Mouse (Mus musculus) ES-E14 (cell line): ENCODE measurements around the gene Lhfpl2.

Source experiments
- CHD2 ChIP-seq: IDR thresholded peaks from 2 replicates; pipeline ENCODE4 v1.6.1; 2014; ENCODE audit warnings: mild to moderate bottlenecking, low read depth, low read length, inconsistent platforms
- HCFC1 ChIP-seq: IDR thresholded peaks from 2 replicates; pipeline ENCODE4 v1.6.1; 2012; ENCODE audit warnings: low read length, inconsistent platforms, borderline replicate concordance; ENCODE audit not compliant: insufficient read depth
- ZC3H11A ChIP-seq: IDR thresholded peaks from 2 replicates; pipeline ENCODE4 v1.6.1; 2012; ENCODE audit warnings: low read depth, mild to moderate bottlenecking, inconsistent platforms, low read length, borderline replicate concordance
- ZNF384 ChIP-seq: IDR thresholded peaks from 2 replicates; pipeline ENCODE4 v1.6.1; 2012; ENCODE audit warnings: low read depth, low read length, inconsistent platforms

- TF ChIP-seq ZNF384 = no peak
- no peak for TF ChIP-seq CHD2
- TF ChIP-seq HCFC1 = no peak
- no peak for TF ChIP-seq ZC3H11A
Observed at GRCm38 (mm10) chr13:94212716-94213115, 155.1 kb downstream of the Lhfpl2 start.
